Mouse (Mus musculus): ENCODE measurements around the gene Lrrfip1. TPM values are rescaled to one million over a fixed set of nuclear protein-coding genes. Genes with fewer than 3 reads are reported as not detected.

The Lrrfip1 gene
- polyA plus RNA-seq, 1 experiment from 2014 or later = 60.4 TPM

- Histone ChIP-seq H3K9ac (ENCODE audit: low read length) (no peak overlapping the region), H3K4me3 (ENCODE audit: low read depth, low read length) (no peak overlapping the region), H3K27ac (ENCODE audit: low read depth) (no peak overlapping the region), H3K4me1 (replicated peaks; ENCODE audit: control insufficient read depth, insufficient read depth, low read length) (peaks cover 62% of the 10 kb centered on the region), H3K36me3 (ENCODE audit: control insufficient read depth, insufficient read depth, low read length) (no peaks in the 10 kb centered on the region), H3K9me3 (ENCODE audit: control insufficient read depth, low read length) (no peaks in the 10 kb centered on the region), H3K27me3 (replicated peaks; ENCODE audit: control insufficient read depth, insufficient read depth, low read length) (no peaks in the 10 kb centered on the region), H3K4me2 (ENCODE audit: low read length) (no peak overlapping the region)
- WGBS = 68% methylated on average over 18 of the region's 18 CpGs
- no peak for ATAC-seq (replicated peaks; ENCODE audit: low FRiP score, low TSS enrichment, low read depth)
- no peak for DNase-seq (ENCODE audit: low spot score)
These were observed 59.0 kb downstream of the Lrrfip1 start for GRCm38 (mm10) chr1:91057311-91058245.

GRCm38 (mm10) chr1:91058251-91058650 lies 59.7 kb downstream of the Lrrfip1 start:
- DNase-seq (ENCODE audit: low spot score) = no peak

GRCm38 (mm10) chr1:91059792-91060604 lies 61.5 kb downstream of the Lrrfip1 start:
- H3K9ac ChIP-seq (ENCODE audit: low read length) = no peak overlapping the region
- no peaks in the 10 kb centered on the region for H3K9me3 ChIP-seq (ENCODE audit: control insufficient read depth, low read length)
- DNase-seq (ENCODE audit: low spot score) = no peak
- peaks cover 59% of the 10 kb centered on the region for H3K4me1 ChIP-seq (replicated peaks; ENCODE audit: control insufficient read depth, insufficient read depth, low read length)
- no peak overlapping the region for H3K4me2 ChIP-seq (ENCODE audit: low read length)
- no peaks in the 10 kb centered on the region for H3K27me3 ChIP-seq (replicated peaks; ENCODE audit: control insufficient read depth, insufficient read depth, low read length)
- H3K36me3 ChIP-seq (ENCODE audit: control insufficient read depth, insufficient read depth, low read length) = no peaks in the 10 kb centered on the region
- H3K27ac ChIP-seq (ENCODE audit: low read depth) = peak overlapping the region; percentile 62; the same call in 1 of the 2 replicates
- ATAC-seq (replicated peaks; ENCODE audit: low FRiP score, low TSS enrichment, low read depth) = no peak
- no peak overlapping the region for H3K4me3 ChIP-seq (ENCODE audit: low read depth, low read length)
- 46% methylated on average over 9 of the region's 9 CpGs for WGBS

More at GRCm38 (mm10) chr1:91058251-91058650, 59.7 kb downstream of the Lrrfip1 start:
- no peaks in the 10 kb centered on the region for H3K9me3 ChIP-seq (ENCODE audit: control insufficient read depth, low read length)
- no peak for ATAC-seq (replicated peaks; ENCODE audit: low FRiP score, low TSS enrichment, low read depth)
- 61% methylated on average over 6 of the region's 6 CpGs for WGBS
- no peak overlapping the region for H3K4me2 ChIP-seq (ENCODE audit: low read length)
- no peak overlapping the region for H3K9ac ChIP-seq (ENCODE audit: low read length)
- peaks cover 64% of the 10 kb centered on the region for H3K4me1 ChIP-seq (replicated peaks; ENCODE audit: control insufficient read depth, insufficient read depth, low read length)
- H3K36me3 ChIP-seq (ENCODE audit: control insufficient read depth, insufficient read depth, low read length) = no peaks in the 10 kb centered on the region
- no peak overlapping the region for H3K4me3 ChIP-seq (ENCODE audit: low read depth, low read length)
- H3K27ac ChIP-seq (ENCODE audit: low read depth) = no peak overlapping the region
- H3K27me3 ChIP-seq (replicated peaks; ENCODE audit: control insufficient read depth, insufficient read depth, low read length) = no peaks in the 10 kb centered on the region

GRCm38 (mm10) chr1:91061105-91061504 lies 62.6 kb downstream of the Lrrfip1 start:
- Histone ChIP-seq H3K9me3 (ENCODE audit: control insufficient read depth, low read length) (no peaks in the 10 kb centered on the region), H3K9ac (ENCODE audit: low read length) (no peak overlapping the region), H3K27me3 (replicated peaks; ENCODE audit: control insufficient read depth, insufficient read depth, low read length) (no peaks in the 10 kb centered on the region), H3K27ac (ENCODE audit: low read depth) (peak overlapping the region; percentile 62; the same call in 1 of the 2 replicates), H3K4me1 (replicated peaks; ENCODE audit: control insufficient read depth, insufficient read depth, low read length) (peaks cover 49% of the 10 kb centered on the region), H3K4me3 (ENCODE audit: low read depth, low read length) (no peak overlapping the region), H3K36me3 (ENCODE audit: control insufficient read depth, insufficient read depth, low read length) (no peaks in the 10 kb centered on the region), H3K4me2 (ENCODE audit: low read length) (no peak overlapping the region)
- WGBS = 39% methylated on average over 4 of the region's 4 CpGs
- DNase-seq (ENCODE audit: low spot score) = no peak
- no peak for ATAC-seq (replicated peaks; ENCODE audit: low FRiP score, low TSS enrichment, low read depth)

GRCm38 (mm10) chr1:91062363-91062762 lies 63.8 kb downstream of the Lrrfip1 start:
- ATAC-seq (replicated peaks; ENCODE audit: low FRiP score, low TSS enrichment, low read depth) (no peak), DNase-seq (ENCODE audit: low spot score) (no peak)
- no peaks in the 10 kb centered on the region for H3K27me3 ChIP-seq (replicated peaks; ENCODE audit: control insufficient read depth, insufficient read depth, low read length)
- no peak overlapping the region for H3K4me2 ChIP-seq (ENCODE audit: low read length)
- H3K9me3 ChIP-seq (ENCODE audit: control insufficient read depth, low read length) = no peaks in the 10 kb centered on the region
- H3K36me3 ChIP-seq (ENCODE audit: control insufficient read depth, insufficient read depth, low read length) = no peaks in the 10 kb centered on the region
- H3K27ac ChIP-seq (ENCODE audit: low read depth) = peak overlapping the region; percentile 45
- H3K4me3 ChIP-seq (ENCODE audit: low read depth, low read length) = no peak overlapping the region
- H3K4me1 ChIP-seq (replicated peaks; ENCODE audit: control insufficient read depth, insufficient read depth, low read length) = peaks cover 39% of the 10 kb centered on the region
- 37% methylated on average over 5 of the region's 5 CpGs for WGBS
- H3K9ac ChIP-seq (ENCODE audit: low read length) = no peak overlapping the region

- ATAC-seq (replicated peaks; ENCODE audit: low FRiP score, low TSS enrichment, low read depth) (no peak), DNase-seq (ENCODE audit: low spot score) (no peak)
- H3K4me1 ChIP-seq (replicated peaks; ENCODE audit: control insufficient read depth, insufficient read depth, low read length) = peaks cover 39% of the 10 kb centered on the region
- H3K36me3 ChIP-seq (ENCODE audit: control insufficient read depth, insufficient read depth, low read length) = peaks cover 4% of the 10 kb centered on the region; the same call in 1 of the 2 replicates
- no peak overlapping the region for H3K27ac ChIP-seq (ENCODE audit: low read depth)
- WGBS = 83% methylated on average over 2 of the region's 2 CpGs
- H3K9me3 ChIP-seq (ENCODE audit: control insufficient read depth, low read length) = no peaks in the 10 kb centered on the region
- H3K27me3 ChIP-seq (replicated peaks; ENCODE audit: control insufficient read depth, insufficient read depth, low read length) = no peaks in the 10 kb centered on the region
- H3K4me2 ChIP-seq (ENCODE audit: low read length) = no peak overlapping the region
- H3K9ac ChIP-seq (ENCODE audit: low read length) = no peak overlapping the region
- no peak overlapping the region for H3K4me3 ChIP-seq (ENCODE audit: low read depth, low read length)
These were observed 65.5 kb downstream of the Lrrfip1 start for GRCm38 (mm10) chr1:91064053-91064452.

GRCm38 (mm10) chr1:91064903-91065525 lies 66.5 kb downstream of the Lrrfip1 start:
- H3K9me3 ChIP-seq (ENCODE audit: control insufficient read depth, low read length) = no peaks in the 10 kb centered on the region
- no peak overlapping the region for H3K27ac ChIP-seq (ENCODE audit: low read depth)
- no peak overlapping the region for H3K4me3 ChIP-seq (ENCODE audit: low read depth, low read length)
- no peak overlapping the region for H3K4me2 ChIP-seq (ENCODE audit: low read length)
- peaks cover 32% of the 10 kb centered on the region for H3K4me1 ChIP-seq (replicated peaks; ENCODE audit: control insufficient read depth, insufficient read depth, low read length)
- no peaks in the 10 kb centered on the region for H3K27me3 ChIP-seq (replicated peaks; ENCODE audit: control insufficient read depth, insufficient read depth, low read length)
- WGBS = 87% methylated on average over 11 of the region's 11 CpGs
- DNase-seq (ENCODE audit: low spot score) (no peak), ATAC-seq (replicated peaks; ENCODE audit: low FRiP score, low TSS enrichment, low read depth) (no peak)
- no peak overlapping the region for H3K9ac ChIP-seq (ENCODE audit: low read length)
- H3K36me3 ChIP-seq (ENCODE audit: control insufficient read depth, insufficient read depth, low read length) = peaks cover 4% of the 10 kb centered on the region; the same call in 1 of the 2 replicates

- no peaks in the 10 kb centered on the region for H3K27me3 ChIP-seq (replicated peaks; ENCODE audit: control insufficient read depth, insufficient read depth, low read length)
- no peak overlapping the region for H3K4me3 ChIP-seq (ENCODE audit: low read depth, low read length)
- peaks cover 4% of the 10 kb centered on the region; the same call in 1 of the 2 replicates for H3K36me3 ChIP-seq (ENCODE audit: control insufficient read depth, insufficient read depth, low read length)
- H3K27ac ChIP-seq (ENCODE audit: low read depth) = no peak overlapping the region
- no peak overlapping the region for H3K4me2 ChIP-seq (ENCODE audit: low read length)
- WGBS = 86% methylated on average over 6 of the region's 6 CpGs
- ATAC-seq (replicated peaks; ENCODE audit: low FRiP score, low TSS enrichment, low read depth) (no peak), DNase-seq (ENCODE audit: low spot score) (no peak)
- no peak overlapping the region for H3K9ac ChIP-seq (ENCODE audit: low read length)
- no peaks in the 10 kb centered on the region for H3K9me3 ChIP-seq (ENCODE audit: control insufficient read depth, low read length)
- H3K4me1 ChIP-seq (replicated peaks; ENCODE audit: control insufficient read depth, insufficient read depth, low read length) = peaks cover 22% of the 10 kb centered on the region
These were observed 67.5 kb downstream of the Lrrfip1 start for GRCm38 (mm10) chr1:91066061-91066460.

Measured in intestine, embryonic 14.5 days (tissue).